Mouse (Mus musculus): ENCODE results near the gene Ccs. TPM values are rescaled to one million over a fixed set of nuclear protein-coding genes. Genes with fewer than 3 reads are reported as not detected.

The Ccs gene
- polyA plus RNA-seq, 1 experiment from 2014 or later, result 46.4 TPM

DNA sequence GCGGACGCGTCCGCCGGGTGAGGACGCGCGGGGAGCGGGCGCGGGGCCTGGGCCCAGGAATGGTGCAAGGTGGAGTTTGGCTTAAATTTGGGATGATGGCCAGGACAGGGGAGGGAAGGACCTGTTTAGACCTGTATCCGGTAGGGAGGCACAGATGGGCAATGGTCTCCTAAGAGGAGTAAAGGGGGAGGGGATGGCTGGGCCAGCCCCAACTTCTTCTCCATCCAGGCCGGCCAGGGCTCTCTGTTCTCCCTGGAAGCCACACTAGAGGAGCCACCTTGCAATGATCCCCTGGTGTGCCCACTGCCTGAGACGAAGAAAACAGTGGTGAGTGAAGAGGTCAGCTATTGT lies 16.3 kb upstream of the Ccs start:
- Histone ChIP-seq H3K4me1 (peaks cover 14% of the 10 kb centered on the region), H3K4me3 (peak overlapping the region; percentile 57), H3K9me3 (replicated peaks) (no peaks in the 10 kb centered on the region), H3K9ac (peak overlapping the region; percentile 67), H3K27ac (peak overlapping the region; percentile 31; the same call in 1 of the 2 replicates), H3K36me3 (peaks cover 9% of the 10 kb centered on the region), H3K4me2 (replicated peaks) (peak overlapping the region; percentile 91), H3K27me3 (peaks cover 3% of the 10 kb centered on the region; the same call in 1 of the 2 replicates)
- no peak; the same call in 1 of the 2 replicates for ATAC-seq (ENCODE audit: low FRiP score)
- WGBS, result 0% methylated on average over 14 of the region's 14 CpGs

- H3K27me3 ChIP-seq, result peaks cover 5% of the 10 kb centered on the region; the same call in 1 of the 2 replicates
- 5% methylated on average over 45 of the region's 45 CpGs for WGBS
- 0 out of 2 replicates have a peak, but pooled peaks cover 4% of the 10 kb centered on the region for H3K36me3 ChIP-seq
- H3K27ac ChIP-seq, result peak within 1 kb of the TSS; percentile 31; the same call in 1 of the 2 replicates
- peak within 1 kb of the TSS; percentile 91 for H3K4me2 ChIP-seq (replicated peaks)
- H3K9me3 ChIP-seq (replicated peaks), result no peaks in the 10 kb centered on the region
- H3K4me1 ChIP-seq, result peaks cover 14% of the 10 kb centered on the region
- peak within 1 kb of the TSS; percentile 57 for H3K4me3 ChIP-seq
- peak; percentile 91 for ATAC-seq (ENCODE audit: low FRiP score)
- peak within 1 kb of the TSS; percentile 67 for H3K9ac ChIP-seq
Observed at GRCm38 (mm10) chr19:4854552-4855469, 15.7 kb upstream of the Ccs start, which contains the start of gene Ctsf. TSS of gene Ctsf (plus strand) at chr19:4855130.

DNA sequence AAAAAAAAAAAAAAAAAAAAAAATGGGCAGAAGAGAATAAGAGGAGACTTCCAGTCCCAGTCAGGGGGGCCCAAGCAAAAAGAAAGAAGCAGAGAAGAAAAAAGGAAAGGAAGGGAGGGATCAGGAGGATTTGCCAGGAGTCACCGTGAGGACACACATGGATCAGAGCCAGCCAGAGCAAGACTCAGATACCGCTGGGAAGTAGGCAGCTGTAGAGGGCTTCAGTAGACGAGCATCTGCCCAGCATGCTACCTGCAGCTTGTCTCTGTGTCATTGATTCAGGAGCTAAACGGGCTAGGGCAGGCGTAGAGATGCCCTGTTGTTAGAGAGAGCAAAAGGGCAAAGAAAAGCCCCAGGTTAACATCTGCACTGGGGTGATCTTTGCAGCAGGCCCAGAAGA lies 11.1 kb upstream of the Ccs start:
- Histone ChIP-seq H3K27ac (no peak overlapping the region), H3K4me3 (no peak overlapping the region), H3K36me3 (no peaks in the 10 kb centered on the region), H3K27me3 (peaks cover 5% of the 10 kb centered on the region; the same call in 1 of the 2 replicates), H3K9ac (no peak overlapping the region), H3K9me3 (replicated peaks) (no peaks in the 10 kb centered on the region), H3K4me2 (replicated peaks) (no peak overlapping the region), H3K4me1 (peaks cover 4% of the 10 kb centered on the region; the same call in 1 of the 2 replicates)
- ATAC-seq (ENCODE audit: low FRiP score), result no peak
- 41% methylated on average over 5 of the region's 5 CpGs for WGBS

- Histone ChIP-seq H3K9me3 (replicated peaks) (no peaks in the 10 kb centered on the region), H3K4me1 (peaks cover 4% of the 10 kb centered on the region; the same call in 1 of the 2 replicates), H3K36me3 (no peaks in the 10 kb centered on the region), H3K4me3 (no peak overlapping the region), H3K9ac (no peak overlapping the region), H3K4me2 (replicated peaks) (no peak overlapping the region), H3K27me3 (peaks cover 5% of the 10 kb centered on the region; the same call in 1 of the 2 replicates), H3K27ac (no peak overlapping the region)
- WGBS, result 61% methylated on average over 4 of the region's 4 CpGs
- ATAC-seq (ENCODE audit: low FRiP score), result no peak
Observed at GRCm38 (mm10) chr19:4849800-4850199, 10.7 kb upstream of the Ccs start.

GRCm38 (mm10) chr19:4847490-4847889 lies 8.4 kb upstream of the Ccs start:
- WGBS, result 42% methylated on average over 7 of the region's 7 CpGs
- H3K9me3 ChIP-seq (replicated peaks), result no peaks in the 10 kb centered on the region
- H3K27me3 ChIP-seq, result peaks cover 5% of the 10 kb centered on the region; the same call in 1 of the 2 replicates
- H3K4me1 ChIP-seq, result no peaks in the 10 kb centered on the region
- no peak overlapping the region for H3K27ac ChIP-seq
- no peak for ATAC-seq (ENCODE audit: low FRiP score)
- H3K36me3 ChIP-seq, result no peaks in the 10 kb centered on the region
- H3K9ac ChIP-seq, result no peak overlapping the region
- H3K4me2 ChIP-seq (replicated peaks), result no peak overlapping the region
- H3K4me3 ChIP-seq, result no peak overlapping the region

DNA sequence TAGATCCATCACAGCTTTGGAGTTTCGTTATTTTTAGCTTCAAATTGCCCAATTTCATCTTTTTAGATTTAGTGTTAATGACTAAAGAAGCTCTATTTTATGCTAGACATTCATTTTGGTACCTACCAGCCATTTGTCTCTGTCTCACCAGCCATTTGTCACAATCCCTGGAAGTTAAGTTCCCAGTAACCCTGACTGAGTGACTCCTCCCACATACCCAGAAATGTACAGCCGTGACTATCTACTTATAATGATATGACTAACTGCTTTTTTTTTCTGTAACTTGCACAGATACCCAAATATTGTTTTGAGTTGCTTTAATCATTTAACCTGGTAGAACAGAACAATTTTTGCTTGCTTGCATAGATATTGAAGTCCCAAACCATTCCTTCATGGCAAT lies 6.7 kb upstream of the Ccs start:
- ATAC-seq (ENCODE audit: low FRiP score), result no peak
- WGBS, result 72% methylated on average over 2 of the region's 2 CpGs
- H3K4me1 ChIP-seq, result no peaks in the 10 kb centered on the region
- peaks cover 19% of the 10 kb centered on the region for H3K27me3 ChIP-seq
- no peak overlapping the region for H3K27ac ChIP-seq
- H3K4me2 ChIP-seq (replicated peaks), result no peak overlapping the region
- no peaks in the 10 kb centered on the region for H3K36me3 ChIP-seq
- H3K4me3 ChIP-seq, result no peak overlapping the region
- H3K9ac ChIP-seq, result no peak overlapping the region
- no peaks in the 10 kb centered on the region for H3K9me3 ChIP-seq (replicated peaks)

- Histone ChIP-seq H3K9me3 (replicated peaks) (no peaks in the 10 kb centered on the region), H3K4me3 (no peak overlapping the region), H3K27ac (no peak overlapping the region), H3K36me3 (no peaks in the 10 kb centered on the region), H3K9ac (no peak overlapping the region), H3K4me1 (peaks cover 17% of the 10 kb centered on the region), H3K27me3 (peaks cover 28% of the 10 kb centered on the region), H3K4me2 (replicated peaks) (no peak overlapping the region)
- 66% methylated on average over 2 of the region's 2 CpGs for WGBS
- no peak for ATAC-seq (ENCODE audit: low FRiP score)
Observed at GRCm38 (mm10) chr19:4842611-4843010, 3.5 kb upstream of the Ccs start.

- Histone ChIP-seq H3K27ac (no peak overlapping the region), H3K9me3 (replicated peaks) (no peaks in the 10 kb centered on the region), H3K4me3 (no peak overlapping the region), H3K4me1 (peaks cover 17% of the 10 kb centered on the region), H3K27me3 (peaks cover 28% of the 10 kb centered on the region), H3K36me3 (no peaks in the 10 kb centered on the region), H3K9ac (no peak overlapping the region), H3K4me2 (replicated peaks) (no peak overlapping the region)
- no peak for ATAC-seq (ENCODE audit: low FRiP score)
- 84% methylated on average over 9 of the region's 9 CpGs for WGBS
Observed at GRCm38 (mm10) chr19:4840848-4841247, 1.7 kb upstream of the Ccs start.

DNA sequence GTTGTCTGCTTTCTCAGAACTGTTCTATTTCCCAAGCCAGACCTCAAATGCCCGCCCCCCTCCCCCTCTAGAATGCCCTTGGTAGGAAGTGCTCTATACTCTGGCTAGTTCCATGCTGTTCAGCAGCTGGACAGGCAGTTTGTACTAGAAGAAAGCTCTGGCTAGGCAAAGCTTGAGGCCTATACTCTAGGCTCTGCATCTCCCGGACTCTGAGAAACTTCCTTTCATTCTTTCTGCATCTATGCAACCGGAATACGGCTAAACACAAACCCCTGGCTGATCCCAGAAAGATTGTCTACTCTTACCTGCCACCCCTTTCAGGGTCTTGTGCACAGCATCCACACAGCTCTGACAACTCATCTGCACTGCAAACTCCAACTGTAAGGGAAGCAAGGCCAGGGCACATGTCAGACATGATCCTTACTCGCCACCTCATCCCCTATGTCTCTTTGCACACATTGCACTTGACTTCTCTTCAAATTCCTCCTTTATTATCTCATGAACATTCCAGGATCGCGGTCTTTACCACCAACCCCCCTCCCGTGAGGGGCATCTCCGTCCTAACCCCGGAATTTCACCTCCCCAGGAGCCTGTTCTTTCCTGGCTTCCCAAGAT lies 499 bp downstream of the Ccs start:
- WGBS, result 34% methylated on average over 10 of the region's 10 CpGs
- H3K27me3 ChIP-seq, result peaks cover 28% of the 10 kb centered on the region
- H3K4me3 ChIP-seq, result peak overlapping the region; percentile 59
- H3K4me2 ChIP-seq (replicated peaks), result peak overlapping the region; percentile 95
- no peak overlapping the region for H3K27ac ChIP-seq
- no peaks in the 10 kb centered on the region for H3K9me3 ChIP-seq (replicated peaks)
- peaks cover 4% of the 10 kb centered on the region; the same call in 1 of the 2 replicates for H3K36me3 ChIP-seq
- peak; percentile 47 for ATAC-seq (ENCODE audit: low FRiP score)
- H3K4me1 ChIP-seq, result peaks cover 17% of the 10 kb centered on the region
- peak overlapping the region; percentile 72 for H3K9ac ChIP-seq

DNA sequence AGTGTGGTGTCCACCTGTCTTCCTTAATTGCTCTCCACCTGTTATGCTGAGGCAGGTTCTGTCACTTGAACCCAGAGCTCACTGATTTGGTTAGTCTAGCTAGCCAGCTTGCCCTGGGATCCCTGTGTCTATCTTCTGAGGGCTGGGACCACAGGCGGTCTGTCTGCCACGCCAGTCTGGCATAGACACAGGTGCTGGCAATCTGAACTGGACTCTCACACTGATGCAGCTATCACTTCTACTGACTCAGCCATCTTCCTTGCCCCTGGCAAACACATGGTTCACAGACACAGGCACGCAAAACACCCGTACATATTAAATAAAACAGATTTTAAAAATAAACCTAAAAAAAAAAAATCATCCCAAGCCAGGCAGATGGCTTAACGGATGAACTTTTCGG lies 2.1 kb downstream of the Ccs start:
- H3K27me3 ChIP-seq, result peaks cover 26% of the 10 kb centered on the region
- no peak overlapping the region for H3K9ac ChIP-seq
- no peak overlapping the region for H3K4me2 ChIP-seq (replicated peaks)
- WGBS, result 95% methylated on average over 6 of the region's 6 CpGs
- H3K4me3 ChIP-seq, result no peak overlapping the region
- no peak for ATAC-seq (ENCODE audit: low FRiP score)
- peaks cover 21% of the 10 kb centered on the region for H3K4me1 ChIP-seq
- H3K9me3 ChIP-seq (replicated peaks), result no peaks in the 10 kb centered on the region
- H3K36me3 ChIP-seq, result peaks cover 12% of the 10 kb centered on the region
- H3K27ac ChIP-seq, result no peak overlapping the region

DNA sequence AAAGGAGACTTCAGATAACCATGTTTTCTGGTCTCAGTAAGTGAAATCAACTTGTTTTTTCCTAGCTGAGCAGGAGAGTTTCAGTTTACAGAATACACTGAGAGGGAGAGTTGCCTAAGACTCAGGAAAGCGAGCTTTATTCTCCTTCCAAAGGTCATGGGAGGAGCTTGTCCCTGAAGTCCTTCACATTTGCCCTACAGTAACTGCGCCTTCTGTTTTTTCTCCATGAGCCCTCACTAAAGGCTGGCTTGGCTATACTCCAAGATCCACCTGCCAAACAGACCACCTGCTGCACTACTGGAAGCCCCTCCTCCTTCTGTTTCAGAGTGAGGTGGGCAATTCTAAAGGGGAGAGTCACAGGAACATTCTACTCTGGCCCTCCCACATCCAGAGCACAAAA lies 3.0 kb downstream of the Ccs start:
- peaks cover 17% of the 10 kb centered on the region for H3K27me3 ChIP-seq
- H3K36me3 ChIP-seq, result peaks cover 12% of the 10 kb centered on the region
- no peak for ATAC-seq (ENCODE audit: low FRiP score)
- peaks cover 21% of the 10 kb centered on the region for H3K4me1 ChIP-seq
- H3K27ac ChIP-seq, result no peak overlapping the region
- H3K9me3 ChIP-seq (replicated peaks), result no peaks in the 10 kb centered on the region
- H3K4me2 ChIP-seq (replicated peaks), result no peak overlapping the region
- WGBS, result 81% methylated on average over 2 of the region's 2 CpGs
- H3K4me3 ChIP-seq, result no peak overlapping the region
- H3K9ac ChIP-seq, result no peak overlapping the region

DNA sequence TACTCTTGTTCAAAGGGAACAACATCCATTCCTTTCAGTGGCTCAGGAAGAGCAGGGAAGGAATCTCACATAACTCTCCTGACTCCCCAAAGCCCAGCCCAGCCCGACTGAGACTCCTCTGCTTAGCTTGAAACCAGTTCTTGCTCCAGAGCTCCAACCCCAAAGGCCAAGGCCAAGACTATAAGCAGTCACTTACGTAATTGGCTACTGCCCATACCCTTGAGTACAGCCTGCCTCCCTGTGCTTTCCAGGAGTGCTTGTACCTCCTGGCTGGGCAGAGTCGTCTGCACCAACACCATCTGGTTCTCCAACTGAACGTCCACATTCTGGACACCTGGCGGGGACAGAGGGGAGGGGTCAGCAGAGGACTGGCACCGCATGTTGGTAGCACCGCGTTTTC lies 5.2 kb downstream of the Ccs start:
- Histone ChIP-seq H3K4me3 (no peak overlapping the region), H3K36me3 (peaks cover 12% of the 10 kb centered on the region)
- no peak for ATAC-seq (ENCODE audit: low FRiP score)

More for the DNA sequence above, 5.2 kb downstream of the Ccs start:
- no peak overlapping the region for H3K27ac ChIP-seq
- WGBS, result 84% methylated on average over 8 of the region's 8 CpGs
- H3K4me1 ChIP-seq, result peaks cover 16% of the 10 kb centered on the region
- H3K9ac ChIP-seq, result no peak overlapping the region
- no peak overlapping the region for H3K4me2 ChIP-seq (replicated peaks)
- H3K27me3 ChIP-seq, result no peaks in the 10 kb centered on the region
- H3K9me3 ChIP-seq (replicated peaks), result no peaks in the 10 kb centered on the region

Data from hindbrain, embryonic 12.5 days (tissue).